Mouse (Mus musculus) C2C12 (cell line): ENCODE measurements around the gene Itpr1.

Experiments used
- CEBPB ChIP-seq: IDR thresholded peaks from one replicate; pipeline ENCODE4 v1.6.1; 2011; ENCODE audit warnings: low read depth, mild to moderate bottlenecking, control low read depth, moderate library complexity
- CTCF ChIP-seq: IDR thresholded peaks from one replicate; pipeline ENCODE4 v1.5.1; 2011; ENCODE audit not compliant: control insufficient read depth, insufficient read depth, insufficient read length
- FOSL1 ChIP-seq: IDR thresholded peaks from one replicate; pipeline ENCODE4 v1.8.0; 2011; ENCODE audit warnings: mild to moderate bottlenecking, low read length; ENCODE audit not compliant: poor library complexity, insufficient read depth, severe bottlenecking
- MAX ChIP-seq: IDR thresholded peaks from one replicate; pipeline ENCODE4 v1.6.1; 2011; ENCODE audit warnings: mild to moderate bottlenecking, control low read depth
- MYOD1 ChIP-seq: IDR thresholded peaks from one replicate; pipeline ENCODE4 v1.6.1; 2011; ENCODE audit warnings: low read depth; ENCODE audit not compliant: control insufficient read depth, insufficient read length
- MYOG ChIP-seq: IDR thresholded peaks from one replicate; pipeline ENCODE4 v1.6.1; 2011; ENCODE audit not compliant: control insufficient read depth, insufficient read length; ENCODE audit errors: extremely low read depth
- USF1 ChIP-seq: IDR thresholded peaks from one replicate; pipeline ENCODE4 v1.6.1; 2011; ENCODE audit warnings: low read depth, mild to moderate bottlenecking, control low read depth, moderate library complexity

DNA sequence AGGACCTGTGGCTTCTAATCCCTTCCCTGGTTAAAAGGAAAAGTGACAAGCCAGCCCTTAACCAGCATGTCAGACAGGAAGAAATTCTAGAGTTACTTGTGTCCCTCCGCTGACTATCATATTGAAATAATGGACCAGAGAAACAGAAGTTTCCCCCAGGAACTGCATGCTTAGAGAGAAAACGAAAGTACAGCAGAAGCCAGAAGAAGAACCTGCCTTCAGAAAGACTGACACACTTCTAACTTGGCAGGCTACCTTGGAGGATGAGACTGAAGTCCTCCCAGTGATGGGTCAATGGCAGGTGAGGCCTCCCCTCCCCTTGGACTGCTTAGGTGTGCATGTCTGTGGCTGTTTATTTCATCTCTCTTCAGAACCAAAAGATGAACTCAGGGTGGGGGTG lies 386.4 kb downstream of the Itpr1 start:
- no peak for TF ChIP-seq USF1
- TF ChIP-seq CTCF, result no peak
- no peak for TF ChIP-seq MAX
- no peak for TF ChIP-seq CEBPB
- TF ChIP-seq MYOG, result no peak
- no peak for TF ChIP-seq MYOD1
- no peak for TF ChIP-seq FOSL1
